Mouse (Mus musculus) layer of hippocampus, postnatal 36 days (tissue): ENCODE data around the gene Rgp1. TPM values are rescaled to one million over a fixed set of nuclear protein-coding genes. Genes with fewer than 3 reads are reported as not detected.
"Not testable (repeated sequence)": the region's sequence is repeated elsewhere in the genome, so short reads cannot be mapped to it uniquely, and the experiment has no call there.

Experiments used
- DNase-seq, 2 experiments: peaks; one replicate each; pipeline ENCODE4 v3.0.0; 2022
- total RNA-seq, 2 experiments: library from RNA; stranded (reverse); gene quantifications; 2 replicates each; pipeline ENCODE4 v1.2.3; 2021

Gene Rgp1
- total RNA-seq, 2 experiments from 2014 or later, result 43.2 to 51.2 TPM

GRCm38 (mm10) chr4:43562769-43563600 is 15.5 kb upstream of the Rgp1 start:
- no peak for DNase-seq

GRCm38 (mm10) chr4:43563601-43563875 is 15.0 kb upstream of the Rgp1 start:
- DNase-seq, result no peak

- no peak for DNase-seq
Measured at GRCm38 (mm10) chr4:43564231-43564630, 14.3 kb upstream of the Rgp1 start.

GRCm38 (mm10) chr4:43567140-43567539 is 11.4 kb upstream of the Rgp1 start:
- DNase-seq, result no peak

GRCm38 (mm10) chr4:43571395-43572045 is 7.0 kb upstream of the Rgp1 start:
- no peak for DNase-seq

- no peak for DNase-seq
Measured at GRCm38 (mm10) chr4:43573561-43573960, 5.0 kb upstream of the Rgp1 start.

- no peak for DNase-seq
Measured at GRCm38 (mm10) chr4:43575356-43575755, 3.2 kb upstream of the Rgp1 start.

GRCm38 (mm10) chr4:43577237-43577881 is 1.2 kb upstream of the Rgp1 start:
- DNase-seq, result no peak

GRCm38 (mm10) chr4:43579256-43579655 is 741 bp downstream of the Rgp1 start:
- no peak for DNase-seq

GRCm38 (mm10) chr4:43579731-43580130 is 1.2 kb downstream of the Rgp1 start:
- no peak for DNase-seq

- DNase-seq, result no peak
Measured at GRCm38 (mm10) chr4:43580721-43581120, 2.2 kb downstream of the Rgp1 start.

- DNase-seq, result no peak
Measured at GRCm38 (mm10) chr4:43581381-43581780, 2.9 kb downstream of the Rgp1 start.

- DNase-seq, result no peak
Measured at GRCm38 (mm10) chr4:43582241-43582640, 3.7 kb downstream of the Rgp1 start.

GRCm38 (mm10) chr4:43583421-43583820 is 4.9 kb downstream of the Rgp1 start:
- DNase-seq, result no peak

GRCm38 (mm10) chr4:43584444-43585416 is 6.2 kb downstream of the Rgp1 start, which contains the start of gene Msmp:
Gene Msmp, minus strand, starts transcription at chr4:43584494.
- no peak for DNase-seq

GRCm38 (mm10) chr4:43585682-43586081 is 7.2 kb downstream of the Rgp1 start:
- no peak for DNase-seq

- DNase-seq, result no peak
Measured at GRCm38 (mm10) chr4:43586411-43586810, 7.9 kb downstream of the Rgp1 start.

GRCm38 (mm10) chr4:43587681-43588080 is 9.2 kb downstream of the Rgp1 start:
- no peak for DNase-seq

GRCm38 (mm10) chr4:43591543-43591942 is 13.0 kb downstream of the Rgp1 start:
- no peak for DNase-seq

- no peak for DNase-seq
Measured at GRCm38 (mm10) chr4:43591961-43592360, 13.4 kb downstream of the Rgp1 start.

GRCm38 (mm10) chr4:43593453-43593852 is 14.9 kb downstream of the Rgp1 start:
- no peak for DNase-seq

- not testable (repeated sequence) for DNase-seq
Measured at GRCm38 (mm10) chr4:43596597-43596996, 18.1 kb downstream of the Rgp1 start.
